Mouse (Mus musculus): ENCODE results near the gene Stat1.

Stat1 gene

DNA sequence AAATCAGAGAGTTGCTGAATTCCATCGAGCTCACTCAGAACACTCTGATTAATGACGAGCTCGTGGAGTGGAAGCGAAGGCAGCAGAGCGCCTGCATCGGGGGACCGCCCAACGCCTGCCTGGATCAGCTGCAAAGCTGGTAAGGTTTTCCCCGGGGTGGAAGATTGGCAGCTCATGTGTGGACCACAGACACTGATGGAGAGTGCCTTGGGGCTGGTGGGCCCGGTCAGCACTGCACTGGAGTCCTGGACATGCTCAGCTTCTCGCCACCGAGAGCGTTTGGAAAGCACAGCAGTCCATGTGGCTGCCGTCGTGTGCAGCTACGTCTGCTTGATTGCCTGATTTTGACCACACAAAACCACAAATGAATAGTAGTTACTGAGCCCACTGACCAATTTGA is 18.1 kb downstream of the Stat1 start:
- peak; percentile 79 for DNase-seq

DNA sequence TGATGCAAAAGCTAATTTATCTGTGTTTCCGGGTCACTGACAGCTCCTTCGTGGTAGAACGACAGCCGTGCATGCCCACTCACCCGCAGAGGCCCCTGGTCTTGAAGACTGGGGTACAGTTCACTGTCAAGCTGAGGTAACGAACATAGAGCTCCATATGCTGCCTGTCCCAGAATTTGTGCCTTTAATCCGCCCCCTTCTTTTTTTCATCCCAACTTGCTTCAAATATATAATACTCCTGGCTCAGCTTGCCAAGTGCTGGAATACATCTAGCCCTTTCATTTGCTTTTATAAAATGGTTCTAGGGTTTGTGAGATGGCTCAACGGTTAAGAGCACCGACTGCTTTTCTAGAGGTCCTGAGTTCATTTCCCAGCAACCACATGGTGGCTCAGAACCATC is 21.3 kb downstream of the Stat1 start:
- DNase-seq = no peak

DNA sequence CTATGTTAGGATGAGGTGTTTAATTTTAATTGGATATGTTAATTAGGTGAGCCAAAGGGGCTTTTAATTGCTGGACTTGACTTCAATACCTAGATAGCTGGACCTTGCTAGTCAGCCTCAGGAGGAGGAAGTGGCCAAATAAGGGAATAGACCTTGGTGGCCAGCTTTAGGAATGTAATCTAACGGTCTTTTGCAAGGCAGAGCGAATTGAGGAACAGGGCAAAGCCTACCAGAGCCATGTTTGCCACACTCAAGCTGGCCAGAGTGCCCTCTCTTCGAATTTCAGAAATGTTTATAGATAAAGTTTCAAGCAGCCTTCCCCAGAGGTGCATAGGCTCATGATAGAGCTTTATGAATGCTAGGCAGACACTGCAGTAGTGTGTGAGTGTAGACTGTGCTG is 22.2 kb downstream of the Stat1 start:
- DNase-seq = peak; percentile 40

DNA sequence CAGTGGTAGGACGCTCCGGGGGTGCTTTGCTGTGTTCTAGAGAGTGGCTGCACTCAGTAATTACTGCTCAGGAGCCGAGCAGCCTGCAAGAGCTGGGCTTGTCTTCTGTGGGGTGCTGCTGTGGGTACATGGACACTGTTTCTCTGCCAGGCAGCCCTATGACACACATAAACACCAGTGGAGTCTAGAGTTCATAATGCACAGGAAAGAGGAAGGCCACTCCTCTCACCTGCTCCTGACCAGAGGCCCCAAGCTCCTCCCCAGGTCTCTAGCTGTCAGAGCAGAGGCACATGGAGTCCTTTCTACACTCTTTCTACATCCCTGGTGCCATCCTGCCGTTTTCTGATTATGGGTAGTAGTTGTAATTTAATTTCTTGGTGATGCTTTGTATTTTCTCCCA is 22.9 kb downstream of the Stat1 start:
- DNase-seq = peak; percentile 86

DNA sequence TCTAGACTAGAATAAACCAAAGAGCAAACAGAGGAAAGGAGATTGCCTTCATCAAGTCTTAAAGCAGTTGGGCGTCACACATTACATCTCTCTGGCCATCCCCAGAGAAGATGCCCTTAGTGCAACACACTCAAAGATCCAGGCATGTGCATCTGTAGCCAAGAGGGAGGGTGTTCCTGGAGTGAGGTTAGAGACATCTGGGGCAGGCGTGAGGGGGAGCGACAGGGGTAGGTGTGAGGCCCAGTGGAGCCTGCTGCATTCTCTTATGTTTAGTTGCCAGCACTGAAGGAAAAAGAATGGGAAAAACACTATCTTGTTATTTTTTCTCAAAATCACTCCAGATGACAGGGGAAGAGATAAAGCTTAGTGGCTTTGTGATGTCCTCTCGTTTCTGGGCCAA is 24.0 kb downstream of the Stat1 start:
- peak; percentile 76 for DNase-seq

DNA sequence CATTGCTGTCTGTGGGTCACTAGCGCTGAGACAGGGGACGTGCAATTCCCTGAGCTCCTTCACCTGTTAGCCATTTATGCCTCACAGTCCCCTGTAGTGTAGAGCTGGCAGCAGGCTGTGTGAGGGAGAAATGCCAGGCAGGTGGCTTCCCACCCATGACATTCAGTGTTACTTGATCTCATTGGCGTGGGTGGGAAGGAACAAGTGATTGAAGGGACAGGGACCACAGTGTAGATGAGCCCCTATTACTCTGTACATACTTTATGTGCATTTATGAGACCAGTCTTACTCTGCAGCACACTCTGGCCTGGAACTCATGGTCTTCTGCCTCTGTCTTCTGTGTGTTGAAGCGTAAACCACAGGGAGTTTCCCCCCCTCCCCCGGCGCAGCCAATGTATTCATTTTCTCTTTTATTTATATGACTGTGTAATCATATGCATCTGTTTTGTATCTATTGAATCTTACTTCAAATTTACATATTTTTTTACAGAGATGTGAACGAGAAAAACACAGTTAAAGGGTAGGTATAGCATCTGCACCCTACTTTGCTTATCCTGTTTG is 24.4 kb downstream of the Stat1 start:
- peak; percentile 64 for DNase-seq

DNA sequence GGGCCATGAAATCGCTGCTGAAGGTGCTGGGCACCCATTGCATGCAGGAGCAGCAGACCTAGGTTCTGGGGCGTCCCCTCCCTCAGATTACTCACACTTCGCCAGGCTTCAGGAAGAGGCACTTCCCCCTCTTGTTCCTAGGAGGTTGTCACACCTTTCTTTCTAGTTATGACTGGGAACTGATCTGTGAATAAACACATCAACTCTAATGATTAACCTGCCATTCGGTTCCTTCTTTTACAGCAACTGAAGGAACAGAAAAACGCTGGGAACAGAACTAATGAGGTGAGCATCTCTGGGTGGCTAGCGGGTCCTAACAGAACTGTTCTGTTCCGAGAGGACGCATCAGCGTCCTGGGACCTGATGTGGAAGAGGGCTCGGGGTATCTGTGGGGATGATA is 25.7 kb downstream of the Stat1 start:
- peak; percentile 83 for DNase-seq

DNA sequence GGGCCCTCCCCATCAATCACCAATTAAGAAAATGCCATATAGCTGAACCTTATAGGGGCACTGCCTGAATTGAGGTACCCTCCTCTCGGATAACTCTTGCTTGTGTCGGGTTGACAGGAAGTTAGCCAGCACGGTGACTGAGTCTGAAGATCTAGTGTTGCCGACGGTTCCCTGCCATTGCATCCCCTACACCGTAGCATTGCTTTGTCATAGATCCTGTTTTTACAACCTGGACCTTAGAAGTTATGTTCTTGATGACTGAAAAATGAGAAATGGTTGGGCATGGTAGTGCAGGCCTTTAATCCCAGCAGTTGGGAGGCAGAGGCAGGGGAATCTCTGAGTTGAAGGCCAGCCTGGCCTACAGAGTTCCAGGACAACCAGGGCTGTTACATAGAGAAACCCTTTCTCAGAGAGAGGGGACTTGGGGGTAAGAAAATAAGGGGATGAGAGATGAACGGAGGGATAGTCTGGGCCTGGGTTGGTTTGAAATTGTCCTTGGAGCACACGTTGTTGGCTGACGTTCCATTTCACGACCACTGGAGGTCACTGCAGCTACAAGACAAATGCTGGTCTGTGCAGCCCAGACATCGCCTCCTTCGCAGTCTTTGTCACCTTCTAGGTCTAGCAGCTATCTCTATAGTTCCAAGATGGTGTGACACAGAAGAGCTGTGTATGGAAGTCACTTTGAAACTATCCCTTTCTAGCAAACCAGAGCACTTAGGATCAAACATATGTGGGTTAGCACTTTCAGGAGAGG is 27.2 kb downstream of the Stat1 start:
- peak; percentile 82 for DNase-seq

DNA sequence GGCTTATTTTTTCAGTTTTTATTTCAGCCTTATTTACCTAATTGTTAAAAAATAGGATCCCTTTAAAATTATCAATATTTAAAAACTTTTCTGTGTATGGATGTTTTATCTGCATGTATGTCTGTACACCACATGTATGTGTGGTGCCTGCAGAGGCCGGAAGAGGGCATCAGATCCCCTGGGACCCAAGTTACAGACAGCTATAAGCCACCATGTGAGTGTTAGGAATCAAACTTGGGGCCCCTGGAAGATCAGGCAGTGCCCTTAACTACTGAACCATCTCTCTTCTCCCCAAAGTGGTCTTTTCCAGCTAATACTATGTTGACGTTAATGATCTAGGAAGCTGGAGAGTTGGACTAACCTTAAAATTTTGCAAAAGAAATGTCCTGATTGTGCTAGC is 28.2 kb downstream of the Stat1 start:
- DNase-seq = peak; percentile 68

DNA sequence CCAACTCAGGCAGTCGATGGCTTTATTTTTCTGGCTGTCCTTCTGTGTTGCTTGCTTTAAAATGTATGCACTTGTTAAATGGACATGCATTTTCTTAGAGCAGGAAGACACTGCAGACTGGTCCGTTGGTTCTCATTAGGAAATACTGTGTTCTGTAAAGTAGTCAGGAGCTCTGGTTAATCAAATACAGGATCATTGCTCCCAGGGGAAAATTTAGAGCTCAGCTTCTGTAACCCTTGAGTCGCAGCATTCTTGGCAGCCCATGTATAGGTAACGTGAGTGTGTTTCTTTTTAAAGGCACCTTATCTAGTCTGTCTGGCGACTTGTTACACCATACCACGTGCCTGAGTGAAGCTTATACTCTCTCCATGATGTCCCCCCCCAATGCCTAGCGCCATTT is 28.9 kb downstream of the Stat1 start:
- no peak for DNase-seq

DNA sequence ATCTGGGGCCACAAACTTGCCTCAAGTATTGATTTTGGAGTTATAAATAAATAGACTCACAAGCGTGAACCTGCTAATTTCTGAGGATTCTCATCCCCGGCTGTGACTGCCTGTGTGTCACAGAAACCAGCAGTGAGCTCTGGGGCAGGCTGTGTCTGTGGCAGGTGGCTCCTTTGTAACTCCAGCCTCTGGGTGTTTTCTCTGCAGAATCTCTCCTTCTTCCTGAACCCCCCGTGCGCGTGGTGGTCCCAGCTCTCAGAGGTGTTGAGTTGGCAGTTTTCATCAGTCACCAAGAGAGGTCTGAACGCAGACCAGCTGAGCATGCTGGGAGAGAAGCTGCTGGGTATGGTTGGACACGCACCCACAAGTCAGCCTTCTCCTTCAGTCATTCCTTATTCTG is 29.5 kb downstream of the Stat1 start:
- DNase-seq = peak; percentile 83

DNA sequence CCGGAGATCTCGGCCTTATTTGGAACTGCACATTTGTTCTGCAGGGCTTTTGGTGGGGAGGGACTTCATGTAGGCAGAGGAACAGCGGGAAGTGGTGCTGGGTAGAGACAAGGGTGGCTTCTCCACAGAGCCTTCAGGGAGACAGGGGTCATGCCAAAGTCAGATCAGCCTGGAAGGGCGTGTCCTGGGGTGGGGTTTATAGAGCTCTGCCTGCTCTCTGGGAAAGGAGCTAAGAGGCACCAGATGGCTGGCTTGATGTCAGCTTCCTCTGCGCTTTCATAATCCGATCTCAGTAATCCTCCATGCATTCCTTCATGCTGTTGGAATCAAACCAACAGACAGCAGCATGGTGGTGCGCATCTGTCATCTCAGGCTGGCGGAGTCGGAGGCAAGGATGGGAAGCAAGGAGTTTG is 30.7 kb downstream of the Stat1 start:
- peak; percentile 98 for DNase-seq

DNA sequence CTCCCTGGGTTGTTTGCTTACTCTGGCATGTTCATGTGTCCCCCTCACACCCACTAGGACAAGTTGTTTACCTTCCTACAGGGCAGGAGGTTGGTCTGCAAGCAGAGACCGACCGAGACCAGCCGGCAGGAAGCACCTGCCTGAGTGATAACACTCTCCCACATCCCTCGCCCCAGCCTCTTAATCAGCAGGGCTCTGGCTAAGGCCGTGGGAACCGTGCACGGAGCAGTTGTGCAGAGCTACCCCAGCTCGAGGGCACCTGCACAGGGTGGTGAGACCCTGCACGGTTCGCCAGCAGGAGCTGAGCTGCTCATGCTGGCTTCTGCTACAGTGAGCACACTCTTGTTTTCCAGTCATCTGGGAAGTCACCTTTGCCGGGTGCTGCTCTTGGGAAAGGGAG is 31.4 kb downstream of the Stat1 start:
- peak; percentile 97 for DNase-seq

DNA sequence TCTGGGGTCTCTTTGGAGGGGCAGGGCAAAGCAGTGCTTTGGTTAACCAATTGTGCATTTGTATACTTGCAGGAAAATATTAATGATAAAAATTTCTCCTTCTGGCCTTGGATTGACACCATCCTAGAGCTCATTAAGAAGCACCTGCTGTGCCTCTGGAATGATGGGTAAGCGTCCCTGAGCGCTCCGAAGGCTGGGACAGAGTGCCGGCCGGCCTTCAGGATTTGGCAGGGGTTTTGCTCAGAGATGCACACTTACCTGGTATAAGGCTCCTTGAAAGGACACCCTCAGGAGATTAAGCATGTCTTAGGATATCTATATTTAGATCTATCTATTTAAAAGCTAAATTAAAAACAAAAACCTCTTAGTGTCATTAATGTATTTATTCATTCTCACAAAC is 31.9 kb downstream of the Stat1 start:
- peak; percentile 83 for DNase-seq

DNA sequence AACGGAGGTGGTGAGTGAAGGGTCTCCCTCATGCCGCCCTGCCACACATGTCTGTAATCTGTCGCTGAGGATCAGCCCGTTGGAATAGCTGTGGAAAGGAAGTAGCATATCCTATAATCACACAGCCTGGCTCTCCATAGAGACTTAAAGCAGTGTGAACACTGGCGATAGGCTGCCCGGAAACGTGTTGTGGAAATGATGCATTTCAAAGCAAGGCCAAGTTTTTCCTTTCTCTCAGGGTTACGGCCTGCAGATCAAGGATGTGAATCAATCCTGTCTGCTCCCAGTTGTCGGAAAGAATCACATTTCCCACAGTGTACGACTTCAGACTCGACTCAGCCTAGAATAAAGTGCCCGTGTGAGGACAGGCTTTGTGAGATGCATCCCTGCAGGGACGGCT is 33.1 kb downstream of the Stat1 start:
- DNase-seq = peak; percentile 97

DNA sequence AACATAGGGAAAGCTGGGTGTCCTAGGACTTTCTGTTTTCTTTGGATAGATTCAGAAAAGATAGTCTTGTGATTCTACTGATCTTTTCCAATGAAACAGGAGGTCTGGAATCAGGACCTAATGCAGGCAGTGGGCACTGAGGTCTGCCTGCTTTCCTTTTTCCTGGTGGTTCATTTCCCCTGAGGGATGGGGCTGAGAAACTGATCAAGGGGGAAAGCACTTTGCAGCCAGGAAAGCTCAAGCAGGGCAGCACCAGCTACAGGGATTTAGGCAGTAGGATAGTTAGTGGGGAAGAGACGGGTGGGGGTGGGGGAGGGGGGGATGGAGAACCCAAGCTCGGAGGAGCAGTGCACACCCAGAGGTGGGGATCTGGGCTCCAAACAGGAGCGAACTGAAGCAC is 33.7 kb downstream of the Stat1 start:
- peak; percentile 83 for DNase-seq

DNA sequence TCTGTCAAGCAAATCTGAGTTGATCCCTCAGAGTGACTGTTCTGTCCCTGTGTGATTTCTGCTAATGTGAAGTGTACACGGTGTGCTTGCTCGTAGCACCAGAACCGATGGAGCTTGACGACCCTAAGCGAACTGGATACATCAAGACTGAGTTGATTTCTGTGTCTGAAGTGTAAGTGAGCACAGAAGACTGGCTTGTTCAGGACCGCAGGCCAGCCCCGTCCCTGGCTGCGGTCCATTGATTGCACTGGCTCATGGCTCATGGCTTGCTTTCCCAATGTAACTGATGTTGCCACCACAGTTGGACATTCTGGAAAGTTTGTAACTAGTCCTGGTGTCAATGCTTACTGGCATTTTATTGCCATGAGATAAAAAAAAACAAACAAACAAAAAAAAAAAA is 35.6 kb downstream of the Stat1 start:
- peak; percentile 73 for DNase-seq

DNA sequence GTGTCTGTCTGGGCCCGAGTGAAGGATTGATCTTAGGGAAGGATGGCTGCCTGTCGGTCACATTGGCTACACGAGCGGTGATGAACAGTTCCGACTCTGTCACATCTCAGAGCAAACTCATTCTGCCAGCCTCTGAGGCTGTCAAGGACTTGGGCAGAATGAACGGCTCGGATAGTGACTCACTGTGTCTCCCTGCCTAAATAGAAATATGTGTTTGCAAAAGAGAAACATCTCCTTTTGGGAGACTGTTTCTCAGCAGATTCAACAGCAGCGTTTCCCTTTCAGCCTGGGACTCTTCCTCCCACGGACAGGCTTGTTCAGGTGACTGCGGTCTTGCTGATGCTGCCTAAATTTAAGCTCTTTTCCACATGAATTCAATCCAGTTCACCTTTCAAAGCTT is 37.1 kb downstream of the Stat1 start:
- DNase-seq = peak; percentile 70

DNA sequence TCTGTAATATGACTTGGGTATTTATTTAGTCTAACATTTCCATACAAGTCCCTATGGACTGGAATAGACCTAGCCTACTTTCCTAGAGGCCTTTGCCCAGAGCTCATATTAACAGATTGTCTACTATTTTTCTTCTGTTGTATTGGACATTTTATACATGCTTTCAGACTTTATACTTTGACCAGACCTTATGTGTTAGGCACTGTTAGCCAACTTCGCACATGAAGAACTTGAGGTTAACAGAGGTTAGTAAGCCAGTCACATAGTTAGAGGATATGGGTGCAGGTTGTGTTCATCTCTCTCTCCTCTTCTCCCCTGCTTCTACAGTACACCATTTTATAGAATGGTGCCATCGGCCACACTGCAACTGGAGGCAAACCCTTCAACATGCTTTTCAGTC is 38.8 kb downstream of the Stat1 start:
- no peak for DNase-seq

DNA sequence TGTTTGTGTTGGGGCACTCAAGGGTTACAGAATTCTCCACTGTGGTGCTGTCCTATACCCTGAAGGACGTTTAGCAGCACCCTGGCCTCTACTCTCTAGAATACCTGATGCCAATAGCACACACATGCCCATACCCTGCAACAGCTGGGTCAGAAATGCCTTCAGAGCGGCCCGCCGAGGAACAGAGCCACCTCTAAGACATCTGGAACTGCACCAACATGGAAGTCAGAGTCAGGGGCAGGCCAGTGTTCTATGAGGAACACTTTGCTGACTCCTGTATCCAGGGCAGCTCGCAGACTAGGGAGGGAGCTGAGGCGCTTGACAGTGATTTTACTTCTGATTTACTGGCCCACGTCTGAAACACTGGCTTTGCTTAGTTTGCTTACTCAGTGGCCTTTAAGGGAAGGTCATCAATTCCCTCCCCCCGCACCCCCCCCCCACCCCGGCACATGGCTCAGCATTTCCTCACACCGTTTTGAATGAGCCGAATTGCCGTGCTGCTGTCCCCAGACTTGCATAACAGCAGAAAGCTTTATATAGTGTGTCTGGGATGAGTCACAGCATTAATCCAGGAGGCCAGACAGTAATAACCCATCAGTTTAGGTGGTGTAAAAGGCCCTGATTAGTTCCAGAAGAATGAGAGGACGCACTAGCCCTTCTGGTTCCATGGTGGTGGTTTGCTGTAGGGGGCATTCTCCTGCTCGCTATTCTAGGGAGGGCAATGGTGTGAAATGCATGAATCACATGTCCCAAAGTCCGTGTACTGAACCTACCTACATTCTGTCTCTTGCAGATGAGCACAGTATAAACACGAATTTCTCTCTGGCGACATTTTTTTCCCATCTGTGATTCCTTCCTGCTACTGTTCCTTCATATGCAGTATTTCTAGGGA is 39.5 kb downstream of the Stat1 start:
- peak; percentile 78 for DNase-seq

DNA sequence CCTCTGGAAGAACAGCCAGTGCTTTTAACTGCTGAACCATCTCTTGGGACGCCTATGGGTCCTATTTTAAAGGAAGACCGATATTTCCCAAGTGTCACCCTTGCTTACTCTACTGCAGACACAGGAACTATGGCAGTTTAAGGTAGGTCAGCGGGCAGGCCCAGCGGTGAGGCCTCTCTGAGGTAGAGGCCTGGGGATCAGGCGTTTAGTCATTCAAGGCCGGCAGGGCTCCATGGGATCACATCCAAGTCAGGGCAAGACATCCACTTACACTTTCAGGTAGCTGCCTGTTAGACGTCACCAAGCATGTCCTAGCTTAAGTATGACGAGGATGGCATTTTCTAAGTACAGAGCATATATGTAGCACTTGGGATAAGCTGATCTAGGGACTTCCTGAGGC is 41.9 kb downstream of the Stat1 start:
- DNase-seq = peak; percentile 86

DNA sequence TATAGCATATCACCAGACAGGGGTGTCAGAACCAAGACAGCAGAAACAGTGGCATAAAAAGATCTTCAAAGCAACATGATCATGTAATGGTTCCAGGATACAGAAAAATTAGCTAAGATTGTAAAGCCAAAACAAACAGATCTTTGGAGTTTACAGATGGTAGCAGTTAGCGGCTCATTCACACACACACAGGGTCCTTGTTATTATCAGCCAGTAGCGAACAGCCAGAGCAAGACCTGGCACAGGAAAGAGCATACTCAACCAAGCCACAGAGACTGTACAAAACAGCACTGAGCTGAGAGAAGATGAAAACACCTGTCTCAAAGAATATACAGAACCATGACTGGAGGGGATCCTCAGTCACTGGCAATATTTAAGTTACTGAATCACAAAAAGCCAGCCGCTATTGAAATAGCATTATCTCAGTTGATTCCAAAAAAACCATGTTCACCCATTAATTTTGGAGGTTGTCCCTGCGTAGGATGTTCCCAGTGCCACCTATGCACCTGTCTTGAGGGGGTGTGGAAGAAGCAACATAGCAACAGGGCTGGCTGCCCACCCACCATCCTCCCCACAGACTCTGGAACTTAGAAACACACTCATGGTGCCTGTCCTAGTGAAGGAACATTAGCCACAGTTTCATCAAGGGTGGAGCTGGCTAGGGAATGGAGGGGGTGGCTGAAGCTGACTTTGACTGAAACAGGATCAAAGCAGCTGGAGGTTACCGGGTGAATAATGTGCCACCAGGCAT is 44.6 kb downstream of the Stat1 start:
- DNase-seq = peak; percentile 78

DNA sequence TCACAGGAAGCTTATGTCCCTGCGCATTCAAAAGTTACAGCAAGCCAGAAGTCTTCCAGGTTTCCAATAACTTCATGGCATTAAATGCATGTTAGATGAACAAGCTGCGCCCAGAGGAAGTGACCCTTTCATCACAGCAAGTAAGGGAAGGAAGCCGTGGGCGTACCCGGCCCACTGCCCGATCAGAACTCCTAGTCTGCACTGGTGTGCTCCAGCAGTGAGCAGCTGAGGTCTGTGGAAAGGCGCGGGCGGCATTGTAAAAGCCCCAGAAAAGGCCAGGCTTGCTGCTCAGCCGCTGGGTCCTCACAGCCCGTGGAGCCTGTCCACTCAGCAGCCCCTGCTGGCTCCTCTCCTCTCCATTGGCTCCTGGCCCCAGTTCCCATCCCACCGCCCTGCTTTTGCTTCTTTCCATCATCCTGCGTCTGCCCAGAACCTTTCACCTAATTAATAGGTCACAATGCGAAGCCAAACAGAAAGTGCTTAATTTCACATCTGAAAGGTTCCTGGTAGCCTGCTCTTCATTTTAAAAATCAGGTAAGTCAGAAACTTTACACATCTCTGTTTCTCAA is 47.5 kb downstream of the Stat1 start:
- DNase-seq = peak; percentile 97
